In the genomic region with DNA sequence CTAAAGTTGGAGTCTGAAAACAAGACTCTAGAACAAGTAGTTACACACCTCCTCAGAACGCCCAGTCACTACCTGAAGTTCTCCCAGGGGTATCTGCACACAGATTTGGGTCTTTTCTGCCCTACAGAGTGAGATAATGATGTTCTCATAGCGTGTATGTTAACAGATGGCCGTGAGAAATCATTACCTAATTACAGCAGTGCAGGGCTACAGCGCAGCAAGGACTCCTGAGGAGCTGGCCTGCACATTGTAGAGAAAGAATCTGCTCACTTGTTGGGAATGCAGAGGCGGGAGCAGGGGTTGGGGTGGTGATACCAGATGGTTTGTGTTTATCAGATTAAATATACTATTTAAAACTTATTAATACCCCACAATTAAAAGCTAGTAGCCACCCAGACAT, we compare ENCODE assay signal across 9 mouse cellular contexts. TPM values are rescaled to one million over a fixed set of nuclear protein-coding genes. Genes with fewer than 3 reads are reported as not detected.
A peak's percentile ranks its signal among the peaks of the same experiment; 100 is the strongest.
DNase-seq lines count a peak whose midpoint lies in the region; ATAC-seq lines count a peak whose summit lies in the region.
"Had no signal": no experiment of that assay in that cellular context is flagged by ENCODE, and none has a peak within 500 bp of the region (broad histone marks: within the 10 kb centered on the region; RNA-seq: fewer than 3 reads in every experiment).

No protein-coding gene starts in this region.

- H3K27me3 ChIP-seq in forebrain, embryonic 16.5 days (replicated peaks; ENCODE audit: control insufficient read depth, insufficient read depth, low read length) = no peaks in the 10 kb centered on the region
- H3K27me3 ChIP-seq: midbrain, embryonic 12.5 days had no signal

- peak; percentile 50 for DNase-seq in adrenal gland, postnatal 10 days
- DNase-seq in adrenal gland, postnatal 25 days = no peak
- peak; percentile 47 to 71 for DNase-seq in layer of hippocampus, adult 18-20 months (ENCODE audit: low spot score in 2 of 2)
- DNase-seq in layer of hippocampus, adult 9-10 months (ENCODE audit: low spot score) = no peak
- peak; percentile 32 to 63 for DNase-seq in lung, postnatal 4 days
- DNase-seq in liver = no peak
- no peak for DNase-seq in kidney, postnatal 4 days

- no peaks in the 10 kb centered on the region for H3K9me3 ChIP-seq in forebrain, embryonic 16.5 days (ENCODE audit: control insufficient read depth, low read length)
- H3K9me3 ChIP-seq: midbrain, embryonic 12.5 days had no signal

- H3K4me2 ChIP-seq in forebrain, embryonic 16.5 days (ENCODE audit: low read length) = no peak overlapping the region
- H3K4me2 ChIP-seq: midbrain, embryonic 12.5 days had no signal

- WGBS in forebrain, embryonic 16.5 days = 44% methylated on average over 5 of the region's 5 CpGs

- no peak overlapping the region for H3K27ac ChIP-seq in forebrain, embryonic 16.5 days (ENCODE audit: low read length)
- H3K27ac ChIP-seq: midbrain, embryonic 12.5 days had no signal

- no peak overlapping the region for H3K4me3 ChIP-seq in forebrain, embryonic 16.5 days (replicated peaks; ENCODE audit: low read length)
- H3K4me3 ChIP-seq: midbrain, embryonic 12.5 days had no signal

- H3K4me1 ChIP-seq in forebrain, embryonic 16.5 days (replicated peaks; ENCODE audit: control insufficient read depth, insufficient read depth, low read length) = peaks cover 6% of the 10 kb centered on the region; the same call in 1 of the 2 replicates

- no peaks in the 10 kb centered on the region for H3K36me3 ChIP-seq in forebrain, embryonic 16.5 days (ENCODE audit: control insufficient read depth, insufficient read depth)
- H3K36me3 ChIP-seq: midbrain, embryonic 12.5 days had no signal

- no peak overlapping the region for H3K9ac ChIP-seq in forebrain, embryonic 16.5 days (replicated peaks; ENCODE audit: low read depth, low read length)
- H3K9ac ChIP-seq: midbrain, embryonic 12.5 days had no signal

- peak; percentile 66; the same call in 1 of the 2 replicates for ATAC-seq in forebrain, embryonic 16.5 days

RNA-seq across cellular contexts. Expression of a gene that starts 12.6 kb away (rescaled TPM):
- total RNA-seq in adrenal gland, postnatal 10 days (2021) = 1 to 10 TPM; 1.1 to 1.3 TPM
- 1.5 and 2.1 TPM in 2 replicates for total RNA-seq in adrenal gland, postnatal 25 days (2021)
- total RNA-seq in layer of hippocampus, adult 18-20 months (2021) = 1 to 10 TPM; 1.4 to 1.5 TPM
- polyA plus RNA-seq in forebrain, embryonic 16.5 days (2015; fragmentation: Nextera tagmentation; extraction: Ambion mirVana) = 0.58 and 0.61 TPM in 2 replicates

RNA-seq across cellular contexts. Expression of a gene that starts 24.1 kb away (rescaled TPM):
- 10 to 100 TPM; 10.0 to 10.9 TPM for total RNA-seq in adrenal gland, postnatal 10 days (2021)
- total RNA-seq in adrenal gland, postnatal 25 days (2021) = 3.9 and 5.5 TPM in 2 replicates
- total RNA-seq in layer of hippocampus, adult 18-20 months (2021) = 1 to 10 TPM; 6.5 to 8.0 TPM
- 1.5 and 1.6 TPM in 2 replicates for polyA plus RNA-seq in forebrain, embryonic 16.5 days (2015; fragmentation: Nextera tagmentation; extraction: Ambion mirVana)

RNA-seq across cellular contexts. Expression of a gene that starts 59.5 kb away (rescaled TPM):
- 10 to 100 TPM; 13.1 to 23.5 TPM for total RNA-seq in adrenal gland, postnatal 10 days (2021)
- 24.1 and 27.7 TPM in 2 replicates for total RNA-seq in adrenal gland, postnatal 25 days (2021)
- 10 to 100 TPM; 33.5 to 37.1 TPM for total RNA-seq in layer of hippocampus, adult 18-20 months (2021)
- 16.9 and 17.3 TPM in 2 replicates for polyA plus RNA-seq in forebrain, embryonic 16.5 days (2015; fragmentation: Nextera tagmentation; extraction: Ambion mirVana)

Comparison
In these comparisons a context has a peak if more than half of its experiments do, and no peak if none do; other contexts are left out.
1. DNase-seq: peak in adrenal gland, postnatal 10 days (single experiment), layer of hippocampus, adult 18-20 months (2 of 2) and lung, postnatal 4 days (2 of 2); none in adrenal gland, postnatal 25 days (single experiment), layer of hippocampus, adult 9-10 months (single experiment), liver (single experiment) and kidney, postnatal 4 days (0 of 2).